Mouse (Mus musculus): ENCODE results near the gene Znhit3.

DNA sequence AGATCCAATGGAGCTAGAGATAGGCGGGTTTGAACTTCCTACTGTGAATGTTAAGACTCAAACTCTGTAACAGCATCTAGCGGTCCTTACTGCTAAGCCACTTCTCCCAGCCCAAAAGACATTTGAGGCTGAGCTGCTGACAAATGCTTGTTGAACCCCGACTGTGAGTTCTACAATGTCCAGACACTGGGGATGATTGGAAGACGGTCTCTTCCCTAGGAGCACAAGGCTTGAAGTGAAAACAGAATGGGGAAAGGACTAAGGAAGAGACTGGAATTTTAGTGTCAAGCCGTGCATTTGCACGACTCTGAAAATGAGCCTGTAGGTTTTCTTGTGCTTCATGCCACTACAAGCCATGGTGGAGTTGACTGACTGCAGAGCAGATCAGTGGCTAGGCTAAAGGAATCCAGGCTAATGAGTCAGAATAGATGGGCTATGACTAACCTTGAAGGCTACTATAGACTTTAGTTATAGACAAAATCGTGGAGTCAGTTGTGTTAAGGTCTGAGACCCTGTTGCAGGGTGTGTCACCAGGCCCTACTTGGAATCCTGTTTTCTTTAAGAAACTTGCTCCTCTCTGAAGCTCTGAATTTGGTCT is 636 bp upstream of the Znhit3 start:
- no peak for TF ChIP-seq CTCF (IDR thresholded peaks at IDR 0.05; ENCODE audit: borderline replicate concordance, insufficient read depth, low read depth, low read length)
- TF ChIP-seq POLR2A (IDR thresholded peaks at IDR 0.05; ENCODE audit: borderline replicate concordance, insufficient read depth, low read length), result no peak

Measured in cerebellum, adult 2 months (tissue).